Mouse (Mus musculus) kidney, adult 2 months (tissue): ENCODE results near the gene Scn5a. TPM values are rescaled to one million over a fixed set of nuclear protein-coding genes. Genes with fewer than 3 reads are reported as not detected.
A peak's percentile ranks its signal among the peaks of the same experiment; 100 is the strongest.

Experiments
- DNase-seq: peaks from one replicate; pipeline ENCODE4 v3.0.0; 2021
- H3K27ac ChIP-seq: fragments of 200-500 bp; 2 replicates; pipeline ENCODE4 v1.5.1; 2012; ENCODE audit warnings: low read depth, low read length, control low read depth, inconsistent platforms; ENCODE audit not compliant: insufficient read depth
- H3K27me3 ChIP-seq: fragments of 200-500 bp; replicated peaks from 2 replicates; pipeline ENCODE4 v1.6.1; 2012; ENCODE audit warnings: mild to moderate bottlenecking, moderate library complexity, low read length, inconsistent platforms; ENCODE audit not compliant: control insufficient read depth, insufficient read depth
- H3K36me3 ChIP-seq: fragments of 200-500 bp; 2 replicates; pipeline ENCODE4 v1.6.1; 2012; ENCODE audit warnings: mild to moderate bottlenecking, moderate library complexity, low read length, inconsistent platforms; ENCODE audit not compliant: control insufficient read depth, insufficient read depth
- H3K4me1 ChIP-seq: fragments of 200-500 bp; 2 replicates; pipeline ENCODE4 v1.6.1; 2011; ENCODE audit warnings: low read length; ENCODE audit not compliant: control insufficient read depth, insufficient read depth
- H3K4me3 ChIP-seq: fragments of 200-500 bp; 2 replicates; pipeline ENCODE4 v1.5.1; 2011; ENCODE audit warnings: mild to moderate bottlenecking, low read depth, low read length, control low read depth; ENCODE audit not compliant: insufficient read depth
- CTCF ChIP-seq: fragments of 200-500 bp; conservative IDR thresholded peaks from 2 replicates; pipeline ENCODE4 v1.5.1; 2011; ENCODE audit warnings: low read depth, mild to moderate bottlenecking, control low read depth, low read length, moderate library complexity, mixed read lengths; ENCODE audit not compliant: insufficient read depth, insufficient read length
- POLR2A ChIP-seq: fragments of 200-500 bp; IDR thresholded peaks from one replicate; pipeline ENCODE4 v1.6.1; 2011; ENCODE audit warnings: low read depth, low read length, control low read depth
- WGBS: fragments of 180-500 bp; shearing (Covaris S2); methylation state at CpG from one replicate; pipeline ENCODE4 v1.1.7; 2018; 5-methylcytosine and 5-hydroxymethylcytosine counted together
- polyA plus RNA-seq: library from polyadenylated mRNA; depleted of rRNA; stranded (reverse); fragments of >200 nt; gene quantifications from 2 replicates; pipeline ENCODE4 v1.2.3, GENCODE M21; 2012

Scn5a gene
- polyA plus RNA-seq, 1 experiment: 0.72 TPM

- TF ChIP-seq CTCF (no peak), POLR2A (no peak)
- no peaks in the 10 kb centered on the region for H3K27me3 ChIP-seq
- no peaks in the 10 kb centered on the region for H3K36me3 ChIP-seq
- no peaks in the 10 kb centered on the region for H3K4me1 ChIP-seq
- H3K4me3 ChIP-seq: no peak overlapping the region
- WGBS: 32% methylated on average over 12 of the region's 12 CpGs
- no peak overlapping the region for H3K27ac ChIP-seq
- DNase-seq: peak; percentile 6
Observed at GRCm38 (mm10) chr9:119547528-119547927, 31.3 kb downstream of the Scn5a start.

GRCm38 (mm10) chr9:119547128-119547527, 31.7 kb downstream of the Scn5a start:
- Histone ChIP-seq H3K4me3 (no peak overlapping the region), H3K4me1 (no peaks in the 10 kb centered on the region), H3K27ac (no peak overlapping the region), H3K27me3 (no peaks in the 10 kb centered on the region), H3K36me3 (no peaks in the 10 kb centered on the region)
- TF ChIP-seq POLR2A (no peak), CTCF (no peak)
- 71% methylated on average over 8 of the region's 8 CpGs for WGBS
- DNase-seq: no peak

GRCm38 (mm10) chr9:119540726-119541125, 38.1 kb downstream of the Scn5a start:
- Histone ChIP-seq H3K27ac (no peak overlapping the region), H3K4me3 (no peak overlapping the region), H3K27me3 (no peaks in the 10 kb centered on the region), H3K4me1 (no peaks in the 10 kb centered on the region), H3K36me3 (no peaks in the 10 kb centered on the region)
- TF ChIP-seq POLR2A (no peak), CTCF (no peak)
- DNase-seq: no peak
- 93% methylated on average over 9 of the region's 9 CpGs for WGBS

GRCm38 (mm10) chr9:119537823-119538222, 41.0 kb downstream of the Scn5a start:
- Histone ChIP-seq H3K4me1 (no peaks in the 10 kb centered on the region), H3K27ac (no peak overlapping the region), H3K27me3 (no peaks in the 10 kb centered on the region), H3K36me3 (no peaks in the 10 kb centered on the region), H3K4me3 (no peak overlapping the region)
- TF ChIP-seq POLR2A (no peak), CTCF (no peak)
- no peak for DNase-seq
- WGBS: 71% methylated on average over 4 of the region's 4 CpGs

- H3K27ac ChIP-seq: no peak overlapping the region
- no peak for TF ChIP-seq POLR2A
- no peak for DNase-seq
- H3K4me3 ChIP-seq: no peak overlapping the region
- no peaks in the 10 kb centered on the region for H3K36me3 ChIP-seq
- 50% methylated on average over 10 of the region's 10 CpGs for WGBS
- no peaks in the 10 kb centered on the region for H3K4me1 ChIP-seq
- H3K27me3 ChIP-seq: no peaks in the 10 kb centered on the region
Observed at GRCm38 (mm10) chr9:119531684-119532417, 47.0 kb downstream of the Scn5a start.

- 96% methylated on average over 6 of the region's 6 CpGs for WGBS
- H3K27me3 ChIP-seq: no peaks in the 10 kb centered on the region
Observed at GRCm38 (mm10) chr9:119524511-119524910, 54.3 kb downstream of the Scn5a start.

GRCm38 (mm10) chr9:119523301-119523700, 55.5 kb downstream of the Scn5a start:
- Histone ChIP-seq H3K4me3 (no peak overlapping the region), H3K36me3 (no peaks in the 10 kb centered on the region), H3K27ac (no peak overlapping the region), H3K27me3 (no peaks in the 10 kb centered on the region), H3K4me1 (0 out of 2 replicates have a peak, but pooled peaks cover 3% of the 10 kb centered on the region)
- TF ChIP-seq POLR2A: no peak
- TF ChIP-seq CTCF: no peak
- DNase-seq: peak; percentile 76
- WGBS: 30% methylated on average over 8 of the region's 8 CpGs

More at GRCm38 (mm10) chr9:119524511-119524910, 54.3 kb downstream of the Scn5a start:
- Histone ChIP-seq H3K36me3 (no peaks in the 10 kb centered on the region), H3K27ac (no peak overlapping the region), H3K4me3 (no peak overlapping the region), H3K4me1 (0 out of 2 replicates have a peak, but pooled peaks cover 3% of the 10 kb centered on the region)
- TF ChIP-seq CTCF (no peak), POLR2A (no peak)
- DNase-seq: no peak

- Histone ChIP-seq H3K4me1 (0 out of 2 replicates have a peak, but pooled peaks cover 3% of the 10 kb centered on the region), H3K36me3 (no peaks in the 10 kb centered on the region), H3K4me3 (no peak overlapping the region), H3K27ac (no peak overlapping the region), H3K27me3 (no peaks in the 10 kb centered on the region)
- TF ChIP-seq CTCF (no peak), POLR2A (no peak)
- DNase-seq: no peak
- 57% methylated on average over 23 of the region's 23 CpGs for WGBS
Observed at GRCm38 (mm10) chr9:119519116-119519515, 59.7 kb downstream of the Scn5a start.
